Mouse (Mus musculus) adrenal gland, postnatal 36 days (tissue): ENCODE data around the gene Asb5. TPM values are rescaled to one million over a fixed set of nuclear protein-coding genes. Genes with fewer than 3 reads are reported as not detected.
"Not testable (repeated sequence)": the region's sequence is repeated elsewhere in the genome, so short reads cannot be mapped to it uniquely, and the experiment has no call there.

ENCODE experiments used
- DNase-seq, 2 experiments: peaks; one replicate each; pipeline ENCODE4 v3.0.0; 2021; ENCODE audit warnings: mixed read lengths in 1 of 2
- total RNA-seq, 2 experiments: library from RNA; stranded (reverse); gene quantifications; 2 replicates each; pipeline ENCODE4 v1.2.3; 2021

The Asb5 gene
- total RNA-seq, 2 experiments from 2014 or later = 0.69 TPM; not detected in 1

GRCm38 (mm10) chr8:54537285-54537684 lies 7.9 kb downstream of the Asb5 start:
- no peak for DNase-seq

- DNase-seq = no peak
Observed at GRCm38 (mm10) chr8:54541331-54541730, 12.0 kb downstream of the Asb5 start.

- peak; percentile 49 to 54 for DNase-seq
Observed at GRCm38 (mm10) chr8:54548383-54548782, 19.0 kb downstream of the Asb5 start.

- DNase-seq = no peak
Observed at GRCm38 (mm10) chr8:54550026-54550574, 20.7 kb downstream of the Asb5 start.

- DNase-seq = no peak
Observed at GRCm38 (mm10) chr8:54554921-54555320, 25.5 kb downstream of the Asb5 start.

- DNase-seq = no peak
Observed at GRCm38 (mm10) chr8:54562137-54562536, 32.8 kb downstream of the Asb5 start.

GRCm38 (mm10) chr8:54565181-54565580 lies 35.8 kb downstream of the Asb5 start:
- DNase-seq = no peak

GRCm38 (mm10) chr8:54565603-54566260 lies 36.4 kb downstream of the Asb5 start:
- no peak for DNase-seq

- DNase-seq = no peak
Observed at GRCm38 (mm10) chr8:54567168-54567567, 37.8 kb downstream of the Asb5 start.

GRCm38 (mm10) chr8:54570618-54571609 lies 41.5 kb downstream of the Asb5 start:
- DNase-seq = no peak

- DNase-seq = no peak
Observed at GRCm38 (mm10) chr8:54581436-54581835, 52.1 kb downstream of the Asb5 start.

- no peak for DNase-seq
Observed at GRCm38 (mm10) chr8:54582886-54583285, 53.5 kb downstream of the Asb5 start.

- no peak for DNase-seq
Observed at GRCm38 (mm10) chr8:54594634-54595033, 65.3 kb downstream of the Asb5 start.

- no peak for DNase-seq
Observed at GRCm38 (mm10) chr8:54596051-54596450, 66.7 kb downstream of the Asb5 start.

- DNase-seq = no peak
Observed at GRCm38 (mm10) chr8:54596940-54597339, 67.6 kb downstream of the Asb5 start.

GRCm38 (mm10) chr8:54597386-54597785 lies 68.0 kb downstream of the Asb5 start:
- DNase-seq = no peak

GRCm38 (mm10) chr8:54600671-54601251 lies 71.4 kb downstream of the Asb5 start, which contains the start of gene Spata4:
Gene Spata4 (plus strand): TSS chr8:54600781.
- DNase-seq = peak; percentile 75 to 78

- DNase-seq = no peak
Observed at GRCm38 (mm10) chr8:54603440-54603839, 74.1 kb downstream of the Asb5 start.

GRCm38 (mm10) chr8:54609336-54609735 lies 80.0 kb downstream of the Asb5 start:
- DNase-seq = peak in 1 of 2 experiments; percentile 6

GRCm38 (mm10) chr8:54610238-54610637 lies 80.9 kb downstream of the Asb5 start:
- DNase-seq = peak; percentile 71 to 80

- not testable (repeated sequence) for DNase-seq
Observed at GRCm38 (mm10) chr8:54616710-54617109, 87.3 kb downstream of the Asb5 start.
